Mouse (Mus musculus) kidney, postnatal 36 days (tissue): ENCODE measurements around the gene Cd53.

ENCODE experiments used
- DNase-seq, 2 experiments: peaks; one replicate each; pipeline ENCODE4 v3.0.0; 2021 to 2022; ENCODE audit warnings: mixed read lengths in 2 of 2

Cd53 gene

GRCm38 (mm10) chr3:106789930-106790329 is at the start of gene Cd53:
Gene Cd53, minus strand, starts transcription at chr3:106790149.
- peak in 1 of 2 experiments; percentile 2 for DNase-seq

- DNase-seq: peak; percentile 13 to 15
Observed at GRCm38 (mm10) chr3:106832107-106832506, 42.2 kb upstream of the Cd53 start.

- DNase-seq: no peak
Observed at GRCm38 (mm10) chr3:106826187-106826586, 36.2 kb upstream of the Cd53 start, which contains the start of gene Olfr266. Gene Olfr266, minus strand, starts transcription at chr3:106826287.

- DNase-seq: no peak
Observed at GRCm38 (mm10) chr3:106817676-106818075, 27.7 kb upstream of the Cd53 start.

- no peak for DNase-seq
Observed at GRCm38 (mm10) chr3:106808972-106809695, 19.2 kb upstream of the Cd53 start.

GRCm38 (mm10) chr3:106798079-106798478 is 8.1 kb upstream of the Cd53 start:
- no peak for DNase-seq

- peak in 1 of 2 experiments; percentile 21 for DNase-seq
Observed at GRCm38 (mm10) chr3:106788440-106788887, 1.5 kb downstream of the Cd53 start.

GRCm38 (mm10) chr3:106787972-106788371 is 2.0 kb downstream of the Cd53 start:
- DNase-seq: no peak

- peak in 1 of 2 experiments; percentile 4 for DNase-seq
Observed at GRCm38 (mm10) chr3:106785130-106785529, 4.8 kb downstream of the Cd53 start.

GRCm38 (mm10) chr3:106771834-106772233 is 18.1 kb downstream of the Cd53 start:
- no peak for DNase-seq

GRCm38 (mm10) chr3:106755898-106756297 is 34.1 kb downstream of the Cd53 start:
- no peak for DNase-seq

GRCm38 (mm10) chr3:106722028-106722945 is 67.7 kb downstream of the Cd53 start:
- DNase-seq: peak; percentile 82 to 87

GRCm38 (mm10) chr3:106721397-106722027 is 68.4 kb downstream of the Cd53 start:
- DNase-seq: peak; percentile 97 to 98
